Mouse (Mus musculus): ENCODE measurements around the gene Dpp6.

The Dpp6 gene

DNA sequence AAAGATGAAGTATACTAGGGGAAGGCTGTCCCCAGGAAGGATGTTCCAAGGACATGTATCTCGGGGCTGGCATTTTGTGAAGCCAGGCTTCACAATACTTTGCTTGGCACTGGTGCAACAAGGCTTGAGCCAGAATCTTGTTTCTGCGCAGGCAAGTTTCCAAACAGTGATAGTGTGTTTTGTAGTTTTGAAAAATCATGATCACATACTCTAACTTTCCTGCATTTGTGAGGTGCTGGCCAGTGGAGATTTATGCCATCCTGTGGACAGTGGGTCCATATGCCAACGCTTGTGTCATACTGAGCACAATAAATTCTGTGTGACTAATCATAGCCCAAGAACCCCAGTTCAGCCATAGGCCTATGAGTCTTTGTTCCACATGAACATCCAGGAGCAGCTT lies 558.8 kb downstream of the Dpp6 start:
- no peak for DNase-seq (ENCODE audit: low spot score)

DNA sequence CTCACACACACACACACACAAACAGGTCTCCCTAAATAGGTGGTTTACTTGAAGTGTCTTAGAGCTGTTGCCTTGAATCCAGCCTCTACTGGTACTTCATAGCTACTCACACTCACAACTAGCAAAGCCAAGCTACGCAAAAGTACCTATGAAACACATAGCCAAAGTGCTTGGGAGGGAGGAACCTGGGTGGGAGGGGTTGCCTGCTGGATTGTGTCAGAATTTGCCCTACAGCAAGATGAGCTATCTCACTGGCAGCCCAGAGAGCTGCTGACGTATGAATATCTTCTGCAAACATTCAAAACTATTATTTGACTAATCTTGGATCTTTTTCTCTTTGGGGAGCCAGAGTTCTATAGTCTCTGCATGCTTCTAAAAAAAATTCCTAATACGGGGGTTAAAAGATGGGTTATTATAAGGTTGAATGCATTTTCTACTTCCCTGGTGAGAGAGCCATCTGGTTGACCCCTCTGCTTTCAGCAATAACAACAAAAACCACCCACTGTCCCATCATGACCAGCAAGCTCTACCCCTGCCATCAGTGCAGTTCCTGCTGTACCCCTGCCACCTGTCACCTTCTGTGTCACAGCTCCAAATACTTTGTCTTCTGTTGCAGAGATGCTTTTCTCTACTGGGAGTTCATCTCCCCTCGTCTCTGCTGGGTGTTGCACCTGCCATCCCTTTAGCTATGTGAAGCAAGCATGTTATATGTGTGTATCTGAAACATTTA lies 563.8 kb downstream of the Dpp6 start:
- no peak for DNase-seq (ENCODE audit: low spot score)

- DNase-seq (ENCODE audit: low spot score): no peak
Observed at GRCm38 (mm10) chr5:27398371-27398770, 581.4 kb downstream of the Dpp6 start.

GRCm38 (mm10) chr5:27399111-27399510 lies 582.1 kb downstream of the Dpp6 start:
- no peak for DNase-seq (ENCODE audit: low spot score)

GRCm38 (mm10) chr5:27402616-27403015 lies 585.6 kb downstream of the Dpp6 start:
- DNase-seq (ENCODE audit: low spot score): no peak

DNA sequence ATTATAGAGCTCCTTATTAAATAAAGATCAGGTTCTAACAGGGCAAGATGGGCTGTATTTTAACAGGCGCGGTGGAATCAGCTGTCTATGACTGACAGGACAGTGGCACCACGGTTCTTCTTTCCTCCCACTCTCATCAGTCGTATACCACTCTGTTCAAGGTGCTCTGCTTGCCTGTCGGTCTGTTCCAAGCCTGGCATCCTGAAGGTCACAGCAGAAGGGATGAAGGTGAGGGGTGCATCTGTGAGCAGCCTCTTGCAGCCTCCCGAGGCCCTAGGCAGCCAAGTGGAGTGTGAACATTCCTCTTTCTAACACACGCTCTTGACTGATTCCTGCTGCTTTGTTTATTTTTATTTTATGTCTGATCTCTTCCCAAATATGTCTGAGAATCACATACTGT lies 591.9 kb downstream of the Dpp6 start:
- no peak for DNase-seq (ENCODE audit: low spot score)

GRCm38 (mm10) chr5:27413023-27413422 lies 596.0 kb downstream of the Dpp6 start:
- DNase-seq (ENCODE audit: low spot score): peak; percentile 25

DNA sequence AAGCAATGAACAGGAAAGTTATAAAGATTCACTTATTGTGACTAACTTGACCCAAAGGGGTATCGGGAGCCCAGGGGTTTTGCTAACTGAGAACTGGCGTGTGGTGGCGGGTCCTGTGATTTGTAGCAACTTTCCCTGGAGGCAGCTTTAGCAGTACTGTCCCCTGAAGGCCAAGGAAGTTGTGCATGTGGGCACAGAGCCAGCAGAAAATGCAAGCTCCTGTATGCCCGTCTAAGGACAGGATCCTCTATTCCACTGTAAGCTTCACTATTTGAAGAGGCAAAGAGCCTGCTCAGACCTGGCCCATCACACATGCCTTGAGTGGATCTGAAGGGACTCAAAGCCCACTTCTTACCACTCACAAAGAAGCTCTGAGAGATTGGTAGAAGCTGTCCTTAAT lies 598.5 kb downstream of the Dpp6 start:
- no peak for DNase-seq (ENCODE audit: low spot score)

DNA sequence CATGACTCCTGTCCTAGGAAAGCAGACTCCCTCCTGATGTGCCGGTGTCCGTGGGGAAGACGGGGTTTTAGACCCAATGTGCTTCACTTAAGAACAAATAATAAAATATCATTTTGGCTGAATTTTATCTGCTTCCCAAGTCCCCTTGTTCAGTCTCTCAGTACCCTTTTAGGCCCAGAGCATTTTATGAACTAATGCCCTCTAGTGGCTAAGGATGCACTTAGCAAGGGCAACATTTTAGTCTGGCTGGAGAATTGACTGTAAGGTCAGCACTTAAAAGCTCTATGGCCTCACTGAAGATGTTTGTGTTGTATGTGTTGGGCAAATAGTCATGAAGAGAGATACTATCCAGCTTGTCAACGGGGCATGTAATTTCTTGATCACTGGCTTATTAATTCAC lies 599.6 kb downstream of the Dpp6 start:
- no peak for DNase-seq (ENCODE audit: low spot score)

DNA sequence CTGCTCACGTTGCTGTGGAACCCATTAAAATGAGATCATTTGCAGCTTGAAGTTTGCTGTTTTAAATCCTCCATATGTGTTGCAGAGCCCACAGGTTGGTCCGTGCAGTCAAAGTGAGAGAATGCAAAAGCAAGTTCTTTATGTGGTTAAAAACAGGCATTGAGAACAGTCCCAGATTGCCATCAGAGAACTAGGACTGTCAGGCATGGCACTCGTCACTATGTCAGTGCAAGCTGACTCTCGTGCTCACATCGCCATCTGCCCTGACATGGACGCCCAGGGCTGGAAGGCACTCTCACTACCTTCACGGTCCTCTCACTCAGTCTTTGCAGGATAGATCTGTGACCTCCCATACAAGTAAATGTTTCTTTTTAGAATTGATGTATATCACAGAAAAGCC lies 600.4 kb downstream of the Dpp6 start:
- DNase-seq (ENCODE audit: low spot score): no peak

- DNase-seq (ENCODE audit: low spot score): no peak
Observed at GRCm38 (mm10) chr5:27418856-27419255, 601.9 kb downstream of the Dpp6 start.

DNA sequence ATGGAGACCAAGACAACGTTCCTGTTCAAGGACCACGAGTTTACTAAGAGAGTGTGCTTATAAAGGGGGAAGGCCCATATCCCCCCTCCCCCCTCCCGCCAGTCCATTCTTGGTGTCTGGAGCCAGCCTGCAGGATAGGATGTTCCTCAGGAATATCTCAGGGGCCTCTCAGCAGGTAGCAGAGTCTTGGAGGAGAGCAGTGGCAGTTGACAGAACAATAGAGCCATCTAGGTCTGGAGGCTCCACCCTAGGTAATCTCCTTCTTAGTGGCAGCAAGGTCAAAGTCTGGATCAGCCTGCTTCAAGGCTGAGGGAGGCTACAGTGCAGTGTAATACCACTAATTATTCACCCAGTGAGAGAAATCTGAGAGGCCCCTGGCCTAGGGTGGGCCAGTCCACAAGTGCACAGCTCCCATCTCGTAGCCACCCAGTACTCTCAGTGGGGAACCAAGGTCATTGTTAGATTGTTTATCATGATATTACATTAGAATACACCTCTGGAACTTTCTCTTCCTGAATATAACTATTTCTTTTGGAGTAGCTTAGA lies 604.2 kb downstream of the Dpp6 start:
- DNase-seq (ENCODE audit: low spot score): no peak

DNA sequence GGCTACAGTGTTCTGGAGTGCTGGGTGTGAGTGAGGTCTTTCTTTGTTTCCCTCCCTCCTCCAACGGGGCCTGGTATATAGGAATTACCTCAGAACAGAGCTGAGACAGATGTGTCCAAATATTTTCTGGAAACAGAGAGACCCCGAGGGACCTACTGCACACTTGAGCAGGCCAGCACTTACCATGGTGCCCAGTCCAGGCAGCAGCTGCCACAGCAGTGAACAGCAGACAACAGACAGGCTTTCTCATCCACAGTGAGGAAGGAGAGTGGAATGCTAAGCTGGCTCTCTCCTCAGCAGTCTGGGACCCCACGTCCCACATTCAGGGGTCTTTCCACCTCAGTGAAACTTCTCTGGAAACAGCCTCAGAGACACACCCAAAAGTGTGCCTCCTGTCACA lies 606.8 kb downstream of the Dpp6 start:
- no peak for DNase-seq (ENCODE audit: low spot score)

GRCm38 (mm10) chr5:27424484-27425080 lies 607.6 kb downstream of the Dpp6 start:
- DNase-seq (ENCODE audit: low spot score): no peak

DNA sequence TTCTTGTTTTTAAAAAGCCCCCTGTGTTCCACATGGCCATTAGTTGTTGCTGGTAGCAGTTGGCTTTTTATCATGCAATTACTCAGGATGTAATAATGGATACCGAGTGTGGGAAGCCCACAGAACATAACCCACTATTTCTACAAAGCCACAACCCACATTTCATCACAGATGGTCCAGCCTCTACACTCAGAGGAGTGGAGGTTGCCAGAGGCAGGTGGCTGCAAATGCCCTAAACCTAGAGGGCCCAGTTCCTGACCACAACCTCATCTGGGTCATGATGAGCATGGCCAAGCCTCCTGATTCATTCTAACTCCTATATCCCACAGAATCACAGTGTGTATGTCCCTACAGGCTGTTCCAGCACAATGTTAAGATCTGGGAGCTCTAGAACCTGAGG lies 609.2 kb downstream of the Dpp6 start:
- DNase-seq (ENCODE audit: low spot score): no peak

- DNase-seq (ENCODE audit: low spot score): no peak
Observed at GRCm38 (mm10) chr5:27433584-27433983, 616.6 kb downstream of the Dpp6 start.

DNA sequence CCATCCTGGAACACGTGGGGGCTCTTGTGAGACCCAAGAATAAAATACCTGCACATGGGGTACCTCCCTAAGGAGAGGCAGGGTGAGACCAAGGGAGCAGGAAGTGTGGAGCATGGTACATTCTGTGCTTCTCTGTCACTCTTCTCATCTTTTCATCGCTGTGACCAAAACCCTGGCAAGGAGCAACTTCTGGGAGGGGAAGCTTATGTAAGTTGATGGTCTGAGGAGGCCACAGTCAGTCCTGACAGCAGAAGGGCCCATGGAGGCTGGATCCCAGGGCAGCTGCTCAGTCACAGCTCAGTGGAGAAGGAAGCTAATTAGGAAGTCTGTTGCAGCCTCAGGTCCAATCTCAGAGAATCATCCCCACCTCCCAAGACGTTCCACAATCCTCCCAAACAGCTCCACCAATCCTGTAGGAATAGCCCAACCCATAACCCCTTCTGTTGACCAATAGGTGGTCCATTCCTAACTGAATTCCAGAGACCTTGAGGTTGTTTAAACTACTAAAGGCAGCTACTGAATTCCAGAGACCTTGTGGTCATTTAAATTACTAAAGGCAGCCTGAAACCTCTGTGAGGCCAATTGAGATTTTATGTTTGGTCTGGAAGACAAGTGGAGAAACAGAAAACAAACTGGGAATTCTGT lies 636.3 kb downstream of the Dpp6 start:
- DNase-seq (ENCODE audit: low spot score): no peak

GRCm38 (mm10) chr5:27454386-27454785 lies 637.4 kb downstream of the Dpp6 start:
- no peak for DNase-seq (ENCODE audit: low spot score)

GRCm38 (mm10) chr5:27456981-27457380 lies 640.0 kb downstream of the Dpp6 start:
- DNase-seq (ENCODE audit: low spot score): no peak

DNA sequence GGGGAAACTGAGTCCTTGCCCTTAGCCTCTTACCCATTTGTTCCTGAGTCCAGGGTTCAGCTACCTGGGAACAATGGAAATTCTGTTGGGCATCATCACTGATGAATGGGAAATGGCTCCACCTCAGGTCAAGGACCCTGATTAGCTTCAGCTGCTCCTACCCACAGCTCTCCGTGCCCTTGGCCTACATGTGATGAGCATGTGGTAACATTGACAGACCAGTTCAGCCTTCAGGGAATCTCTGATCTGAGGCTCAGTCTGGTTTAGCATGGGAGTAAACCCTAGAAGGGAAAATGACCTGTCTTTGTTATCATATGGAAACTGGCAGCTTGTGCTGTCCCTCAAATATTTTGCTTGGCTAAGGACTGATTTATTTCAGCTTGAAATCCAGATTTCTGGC lies 640.7 kb downstream of the Dpp6 start:
- no peak for DNase-seq (ENCODE audit: low spot score)

DNA sequence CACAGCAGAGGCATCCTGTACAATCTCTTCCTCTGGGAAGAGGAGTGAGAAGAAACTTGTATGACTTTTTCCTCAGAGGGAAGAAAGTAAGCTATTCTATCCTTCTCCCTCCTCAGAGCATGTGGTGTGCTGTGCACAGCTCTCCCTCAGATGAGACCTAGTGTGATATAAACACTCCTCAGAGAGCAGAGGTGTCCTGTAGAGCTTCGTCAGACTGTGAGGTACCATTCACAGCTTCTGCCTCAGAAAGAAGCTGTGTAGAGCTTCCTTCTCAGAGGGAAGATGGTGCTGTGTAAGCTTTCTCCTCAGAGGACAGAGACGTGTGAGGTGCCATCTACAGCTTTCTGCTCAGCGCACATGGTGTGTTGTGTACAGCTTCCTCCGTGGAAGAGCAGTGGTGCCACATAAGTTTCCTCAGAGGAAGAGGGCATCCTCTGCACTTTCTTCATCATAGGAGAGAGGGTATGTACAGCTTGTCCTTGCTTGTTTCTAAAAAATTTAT lies 658.0 kb downstream of the Dpp6 start:
- no peak for DNase-seq (ENCODE audit: low spot score)

DNA sequence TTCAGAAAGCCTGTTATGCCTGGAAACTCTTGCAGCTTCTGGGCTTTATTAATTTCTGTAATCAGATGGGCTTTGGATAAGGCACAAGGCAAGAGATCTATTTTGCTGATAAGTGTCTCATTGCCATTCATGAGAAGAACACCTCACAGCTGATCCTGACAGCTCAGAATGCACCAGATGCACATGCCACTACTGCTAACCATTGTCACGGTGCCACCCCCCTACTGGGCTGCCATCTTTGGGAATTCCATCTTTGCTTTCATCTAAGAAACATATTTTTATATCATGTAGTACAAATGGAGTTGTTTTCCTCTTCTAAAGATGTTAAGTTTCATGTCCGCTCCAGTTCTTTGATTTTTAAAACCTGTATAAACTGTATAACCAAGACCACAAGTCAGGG lies 664.7 kb downstream of the Dpp6 start:
- DNase-seq (ENCODE audit: low spot score): no peak

DNA sequence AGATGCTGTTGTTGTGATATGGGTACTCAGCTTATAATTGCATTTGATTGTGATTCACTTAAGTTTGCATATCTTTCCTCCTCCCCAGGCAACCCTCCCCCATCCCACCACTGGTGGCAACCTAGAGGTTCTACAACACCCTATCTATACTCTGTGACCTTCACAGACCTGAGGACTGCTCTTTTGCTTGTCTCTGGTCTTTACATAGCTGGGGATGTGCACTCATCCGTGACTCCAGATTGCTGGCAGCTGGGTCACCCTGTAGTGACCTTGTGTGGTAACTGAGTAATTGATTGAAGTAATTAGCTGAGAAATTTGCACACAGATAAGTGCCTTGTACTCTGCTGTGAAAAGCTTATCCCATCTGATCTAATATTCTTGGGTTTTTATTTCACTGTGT lies 669.1 kb downstream of the Dpp6 start:
- no peak for DNase-seq (ENCODE audit: low spot score)
